Mouse (Mus musculus) macrophage (primary cell): ENCODE results near the gene Pkp4. TPM values are rescaled to one million over a fixed set of nuclear protein-coding genes. Genes with fewer than 3 reads are reported as not detected.

Experiments
- H3K27ac ChIP-seq: fragments of 350-480 bp; formaldehyde crosslinking; 2 replicates; pipeline ENCODE4 v1.9.0; 2021
- H3K36me3 ChIP-seq: fragments of 350-480 bp; formaldehyde crosslinking; 2 replicates; pipeline ENCODE4 v1.9.0; 2021; ENCODE audit errors: inconsistent target
- H3K4me3 ChIP-seq: fragments of 350-480 bp; formaldehyde crosslinking; 2 replicates; pipeline ENCODE4 v1.9.0; 2021; ENCODE audit errors: inconsistent target
- H3K79me2 ChIP-seq: fragments of 350-480 bp; formaldehyde crosslinking; 2 replicates; pipeline ENCODE4 v1.9.0; 2021; ENCODE audit errors: inconsistent target
- WGBS: methylation state at CpG from one replicate; pipeline ENCODE4 v1.1.7; 2026; ENCODE audit warnings: inconsistent platforms; ENCODE audit not compliant: missing documents; 5-methylcytosine and 5-hydroxymethylcytosine counted together
- polyA plus RNA-seq: library from polyadenylated mRNA; stranded (reverse); fragments of 250-400 nt; gene quantifications from 3 replicates; pipeline ENCODE4 v1.2.4, GENCODE M21; 2018; ENCODE audit warnings: inconsistent platforms

The Pkp4 gene
- polyA plus RNA-seq, 1 experiment from 2014 or later, result 69.4 TPM

DNA sequence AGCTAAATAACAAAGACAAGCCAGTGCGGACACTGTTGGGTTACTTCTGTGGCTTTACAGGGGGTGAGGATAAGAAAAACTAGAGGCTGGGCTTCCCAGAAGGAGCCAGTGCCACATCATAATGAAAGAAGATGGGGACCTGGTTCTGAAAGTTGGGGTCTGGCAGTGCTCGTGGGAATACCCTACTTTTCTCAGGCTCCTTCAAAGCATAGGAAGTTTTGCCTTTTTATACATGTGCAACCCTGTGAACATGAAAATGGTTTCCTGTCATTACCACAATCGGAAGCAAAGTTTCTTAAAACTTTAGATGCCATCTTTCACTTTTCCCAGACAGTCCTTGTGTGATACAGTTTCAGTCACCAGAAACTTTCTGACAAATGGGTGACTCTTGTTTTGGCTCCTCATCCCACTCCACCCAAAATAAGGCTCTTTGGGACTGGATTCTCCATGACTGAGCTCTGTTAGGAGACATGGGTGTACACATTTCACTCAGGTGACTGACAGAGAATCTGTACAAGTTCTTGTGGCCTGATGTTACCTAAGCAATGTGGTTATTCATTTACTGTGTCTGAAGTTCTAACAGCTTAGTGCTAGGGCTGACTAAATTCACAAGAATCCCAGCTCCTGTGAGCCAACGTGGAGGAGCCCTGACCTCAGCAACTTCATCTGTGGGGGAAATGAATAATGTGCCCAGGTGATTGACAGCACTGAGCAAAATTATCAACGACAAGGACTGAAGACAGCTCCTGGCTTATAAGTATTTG, 179.3 kb downstream of the Pkp4 start:
- Histone ChIP-seq H3K36me3 (peaks cover 3% of the 10 kb centered on the region; the same call in 1 of the 2 replicates), H3K79me2 (no peaks in the 10 kb centered on the region), H3K27ac (no peak overlapping the region), H3K4me3 (no peak overlapping the region)
- WGBS, result 69% methylated on average over 5 of the region's 5 CpGs

- Histone ChIP-seq H3K36me3 (peaks cover 8% of the 10 kb centered on the region; the same call in 1 of the 2 replicates), H3K79me2 (no peaks in the 10 kb centered on the region), H3K27ac (no peak overlapping the region), H3K4me3 (no peak overlapping the region)
- 100% methylated on average over 1 of the region's 1 CpGs for WGBS
Measured at GRCm38 (mm10) chr2:59340878-59341277, 180.2 kb downstream of the Pkp4 start.

- 79% methylated on average over 6 of the region's 6 CpGs for WGBS
- H3K36me3 ChIP-seq, result peaks cover 8% of the 10 kb centered on the region; the same call in 1 of the 2 replicates
Measured at GRCm38 (mm10) chr2:59342591-59343210, 182.1 kb downstream of the Pkp4 start.

DNA sequence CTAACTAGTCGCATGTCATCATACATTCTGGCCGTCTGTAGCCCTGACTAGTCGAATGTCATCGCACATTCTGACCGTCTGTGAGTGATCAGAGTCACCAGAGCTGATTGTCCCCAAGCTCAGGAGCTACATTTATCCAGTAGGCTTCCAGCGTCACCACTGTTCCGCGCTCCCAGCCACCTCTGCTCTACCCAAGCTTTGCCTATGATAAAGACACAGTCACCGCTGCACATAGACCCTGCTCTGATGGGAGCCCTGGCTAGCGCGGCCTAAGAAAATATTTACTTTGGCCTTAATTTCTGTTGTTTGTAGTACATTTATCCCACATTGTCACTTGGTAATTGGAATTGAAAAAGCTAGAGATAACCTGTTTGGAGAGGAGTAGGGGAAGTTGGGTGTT, 183.2 kb downstream of the Pkp4 start:
- Histone ChIP-seq H3K4me3 (no peak overlapping the region), H3K27ac (no peak overlapping the region), H3K36me3 (peaks cover 16% of the 10 kb centered on the region; the same call in 1 of the 2 replicates), H3K79me2 (no peaks in the 10 kb centered on the region)
- 96% methylated on average over 10 of the region's 11 CpGs for WGBS

More at GRCm38 (mm10) chr2:59342591-59343210, 182.1 kb downstream of the Pkp4 start:
- no peak overlapping the region for H3K27ac ChIP-seq
- H3K4me3 ChIP-seq, result no peak overlapping the region
- H3K79me2 ChIP-seq, result no peaks in the 10 kb centered on the region

GRCm38 (mm10) chr2:59344699-59345098, 184.0 kb downstream of the Pkp4 start:
- H3K79me2 ChIP-seq, result no peaks in the 10 kb centered on the region
- peaks cover 23% of the 10 kb centered on the region; the same call in 1 of the 2 replicates for H3K36me3 ChIP-seq
- H3K27ac ChIP-seq, result no peak overlapping the region
- WGBS, result 92% methylated on average over 13 of the region's 13 CpGs
- H3K4me3 ChIP-seq, result no peak overlapping the region

DNA sequence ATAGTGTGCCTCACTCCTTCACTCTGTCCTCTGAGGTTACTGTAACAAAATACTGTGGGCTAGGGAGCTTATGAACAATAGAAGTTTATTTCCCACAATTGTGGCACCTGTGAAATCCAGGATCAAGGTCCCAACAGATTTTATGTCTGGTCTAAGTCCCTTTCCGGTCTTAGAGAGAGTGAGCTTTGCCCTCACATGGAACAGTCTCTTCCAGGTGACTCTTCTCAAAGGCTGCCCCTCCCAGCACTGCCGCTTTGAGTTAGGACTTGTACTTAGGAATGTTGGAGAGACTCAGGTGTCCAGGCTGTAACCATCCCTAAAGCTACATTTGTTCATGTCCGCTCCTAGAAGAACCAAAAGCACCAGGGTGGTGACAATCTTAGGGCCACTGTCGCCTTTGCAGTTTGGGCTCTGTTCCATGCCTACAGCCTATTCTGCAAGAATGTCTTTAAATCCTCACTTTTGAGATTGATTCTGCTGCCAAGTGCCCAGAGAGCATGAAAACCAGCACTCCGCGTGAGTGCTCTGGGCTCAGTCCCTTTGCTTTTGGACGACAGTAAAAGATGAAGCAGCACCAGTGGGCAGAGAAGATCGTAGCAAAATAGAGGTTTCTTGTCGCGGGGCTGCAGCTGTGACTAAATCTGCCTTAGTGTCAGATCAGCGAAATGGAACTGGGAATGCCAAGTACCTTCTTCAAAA, 184.6 kb downstream of the Pkp4 start:
- H3K4me3 ChIP-seq, result no peak overlapping the region
- no peak overlapping the region for H3K27ac ChIP-seq
- 93% methylated on average over 10 of the region's 11 CpGs for WGBS
- H3K79me2 ChIP-seq, result no peaks in the 10 kb centered on the region
- H3K36me3 ChIP-seq, result peaks cover 25% of the 10 kb centered on the region; the same call in 1 of the 2 replicates

- Histone ChIP-seq H3K27ac (peak overlapping the region; percentile 49), H3K36me3 (peaks cover 27% of the 10 kb centered on the region; the same call in 1 of the 2 replicates), H3K4me3 (no peak overlapping the region), H3K79me2 (no peaks in the 10 kb centered on the region)
- WGBS, result 8% methylated on average over 12 of the region's 12 CpGs
Measured at GRCm38 (mm10) chr2:59346443-59346842, 185.8 kb downstream of the Pkp4 start.

DNA sequence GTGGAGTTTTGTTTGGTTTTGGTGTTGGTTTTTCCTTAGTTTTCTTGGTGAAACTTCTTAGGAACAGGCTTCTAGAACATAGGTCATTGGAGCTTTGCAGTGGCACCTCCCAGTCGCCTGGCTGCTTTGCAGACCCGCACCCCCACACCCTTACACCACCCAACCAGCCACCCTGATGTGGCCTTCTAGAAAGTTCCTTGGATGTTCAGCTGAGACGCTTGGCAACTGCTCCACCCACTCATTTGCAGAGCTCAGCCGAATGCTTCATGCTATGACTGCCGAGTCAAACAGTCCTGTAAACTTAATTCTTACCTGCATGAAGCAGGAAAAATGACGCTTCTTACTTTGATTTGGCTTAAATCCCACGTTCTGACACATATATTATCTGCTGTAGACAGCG, 187.9 kb downstream of the Pkp4 start:
- Histone ChIP-seq H3K79me2 (no peaks in the 10 kb centered on the region), H3K4me3 (no peak overlapping the region), H3K36me3 (peaks cover 27% of the 10 kb centered on the region; the same call in 1 of the 2 replicates), H3K27ac (no peak overlapping the region)
- WGBS, result 97% methylated on average over 8 of the region's 8 CpGs

DNA sequence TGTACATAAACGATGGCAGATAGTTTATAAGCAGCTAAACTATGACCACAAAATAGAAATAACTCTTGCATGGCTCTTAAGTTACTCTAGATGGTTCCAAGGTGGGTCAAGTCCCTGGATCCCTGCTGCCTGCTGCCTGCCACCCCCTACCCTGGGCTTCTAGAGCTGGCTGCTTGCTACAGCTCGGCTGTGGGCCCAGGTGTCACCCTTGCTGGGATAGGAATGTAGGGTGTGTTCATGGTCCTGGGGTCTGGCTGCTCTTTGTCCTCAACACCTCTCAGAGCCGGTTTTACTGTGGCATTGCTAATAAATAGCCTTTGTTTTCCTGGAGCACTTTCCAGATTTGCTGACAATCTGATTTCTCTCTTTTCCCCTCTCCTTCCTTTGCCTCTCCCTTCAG, 189.4 kb downstream of the Pkp4 start:
- WGBS, result 88% methylated on average over 3 of the region's 3 CpGs
- H3K4me3 ChIP-seq, result no peak overlapping the region
- H3K36me3 ChIP-seq, result peaks cover 33% of the 10 kb centered on the region
- H3K79me2 ChIP-seq, result no peaks in the 10 kb centered on the region
- no peak overlapping the region for H3K27ac ChIP-seq

DNA sequence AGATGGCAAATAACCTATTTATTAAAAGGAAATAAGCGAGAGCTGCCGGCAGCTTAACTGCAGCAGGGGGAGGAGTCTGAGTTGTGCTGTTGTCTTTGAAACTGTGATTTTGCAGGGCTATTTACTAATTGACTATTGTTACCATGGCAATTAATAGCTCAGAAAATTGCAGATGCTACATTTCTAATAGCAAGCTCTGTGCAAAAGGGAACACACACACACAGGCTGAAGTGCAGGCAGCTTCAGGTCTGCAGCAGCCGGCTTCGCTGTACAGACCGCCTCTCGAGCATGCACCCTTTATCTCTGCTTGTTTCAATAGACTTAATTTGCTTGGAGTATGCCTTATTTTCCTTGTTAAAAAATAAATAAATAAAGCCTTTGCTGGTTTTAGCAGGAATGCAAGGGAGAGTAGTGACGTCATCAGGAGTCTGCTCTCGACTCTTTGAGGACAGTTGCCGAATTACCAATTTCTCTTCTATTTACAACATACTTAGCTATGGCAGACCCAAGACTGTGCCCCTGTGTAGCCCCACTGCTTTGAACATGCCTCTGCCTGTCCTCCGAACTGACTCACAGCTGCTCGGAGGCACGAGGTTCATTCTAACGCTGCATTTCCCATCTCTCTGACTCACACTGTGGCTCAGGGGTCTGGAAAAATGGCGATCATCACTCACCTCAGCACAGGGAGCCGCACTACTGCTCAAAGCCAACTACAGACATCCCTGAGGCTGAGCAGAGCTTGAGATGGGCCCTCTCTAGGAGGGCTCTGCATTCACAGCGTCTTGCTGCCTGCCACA, 190.9 kb downstream of the Pkp4 start:
- WGBS, result 99% methylated on average over 15 of the region's 16 CpGs
- Histone ChIP-seq H3K27ac (no peak overlapping the region), H3K4me3 (no peak overlapping the region), H3K79me2 (no peaks in the 10 kb centered on the region), H3K36me3 (peaks cover 31% of the 10 kb centered on the region)

GRCm38 (mm10) chr2:59353821-59354220, 193.2 kb downstream of the Pkp4 start:
- WGBS, result 87% methylated on average over 3 of the region's 3 CpGs
- peaks cover 24% of the 10 kb centered on the region for H3K36me3 ChIP-seq
- H3K27ac ChIP-seq, result no peak overlapping the region

GRCm38 (mm10) chr2:59355531-59356289, 195.1 kb downstream of the Pkp4 start:
- 93% methylated on average over 5 of the region's 5 CpGs for WGBS
- H3K27ac ChIP-seq, result no peak overlapping the region
- no peak overlapping the region for H3K4me3 ChIP-seq
- peaks cover 12% of the 10 kb centered on the region for H3K36me3 ChIP-seq
- H3K79me2 ChIP-seq, result no peaks in the 10 kb centered on the region

More at GRCm38 (mm10) chr2:59353821-59354220, 193.2 kb downstream of the Pkp4 start:
- no peaks in the 10 kb centered on the region for H3K79me2 ChIP-seq
- H3K4me3 ChIP-seq, result no peak overlapping the region

DNA sequence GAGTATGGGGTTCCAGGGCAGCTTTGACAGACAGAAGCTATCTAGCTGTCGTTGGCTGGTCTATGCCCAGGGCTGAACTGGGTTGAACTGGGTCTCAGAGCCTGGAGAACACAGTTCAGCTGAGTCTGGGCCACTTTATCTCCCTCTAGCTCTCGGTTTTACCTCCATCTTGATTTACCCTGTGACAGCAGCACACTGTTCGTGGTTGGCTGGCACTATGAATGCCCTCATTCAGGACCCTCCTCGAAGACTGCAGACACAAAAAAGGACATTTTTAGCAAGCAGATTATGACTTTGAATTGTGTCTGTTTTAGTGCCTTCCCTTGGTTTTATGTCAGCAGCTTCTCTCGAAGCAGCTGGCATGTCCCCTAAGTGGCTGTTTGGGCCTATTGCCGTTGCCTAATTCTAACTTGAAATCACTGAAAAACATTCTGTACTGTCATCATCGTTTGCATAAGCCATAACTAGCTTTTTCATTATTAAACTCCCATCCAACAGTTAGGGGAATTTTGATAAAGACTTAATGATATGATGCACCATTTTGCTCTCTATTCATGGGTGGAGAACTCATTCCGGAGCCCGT, 199.2 kb downstream of the Pkp4 start:
- Histone ChIP-seq H3K79me2 (no peaks in the 10 kb centered on the region), H3K27ac (no peak overlapping the region), H3K36me3 (peaks cover 4% of the 10 kb centered on the region; the same call in 1 of the 2 replicates), H3K4me3 (no peak overlapping the region)
- WGBS, result 89% methylated on average over 9 of the region's 9 CpGs
